Mouse (Mus musculus) brain, embryonic 14.5 days (tissue): Measurements from ENCODE around the gene Slc2a1.

Experiments used
- CTCF ChIP-seq: fragments of 200-500 bp; IDR thresholded peaks from 2 replicates; pipeline ENCODE4 v1.5.1; 2012; ENCODE audit warnings: inconsistent platforms, mild to moderate bottlenecking, moderate library complexity, borderline replicate concordance; ENCODE audit not compliant: insufficient read depth, insufficient read length; ENCODE audit errors: extremely low read depth
- POLR2A ChIP-seq: fragments of 200-500 bp; IDR thresholded peaks from 2 replicates; pipeline ENCODE4 v1.6.1; 2012; ENCODE audit warnings: mild to moderate bottlenecking, inconsistent platforms, borderline replicate concordance; ENCODE audit not compliant: poor library complexity, insufficient read depth, insufficient read length, severe bottlenecking; ENCODE audit errors: extremely low read depth

DNA sequence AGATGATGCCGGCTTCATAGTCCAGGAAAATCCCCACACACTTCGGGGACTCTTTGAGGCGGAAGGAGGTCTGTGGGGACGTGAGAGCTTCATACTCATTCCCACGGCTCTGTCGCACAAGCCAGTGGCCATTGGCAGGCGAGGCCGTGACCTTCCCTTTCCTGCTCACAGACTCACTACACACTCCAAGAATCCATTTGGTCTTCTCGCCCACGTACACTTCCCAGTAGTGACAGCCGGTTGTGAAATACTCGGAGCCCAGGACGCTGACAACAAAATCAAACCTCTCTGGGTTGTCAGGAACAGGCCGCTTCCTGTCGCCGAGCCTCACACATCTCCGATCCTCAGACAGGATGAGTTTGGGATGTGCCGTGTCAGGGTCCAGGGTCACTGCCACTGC, 69.8 kb downstream of the Slc2a1 start:
- TF ChIP-seq POLR2A (no peak), CTCF (no peak)
